Mouse (Mus musculus) forebrain, embryonic 12.5 days (tissue): ENCODE results near the gene Osbpl6. TPM values are rescaled to one million over a fixed set of nuclear protein-coding genes. Genes with fewer than 3 reads are reported as not detected.
A peak's percentile ranks its signal among the peaks of the same experiment; 100 is the strongest.

Source experiments
- ATAC-seq: fragments of 200-750 bp; cut with Nextera tagmentation; 2 replicates; pipeline ENCODE4 v1.8.0; 2017; ENCODE audit warnings: moderate TSS enrichment; ENCODE audit not compliant: low FRiP score
- H3K27ac ChIP-seq: fragments of 300-500 bp; sonication (generic); 2 replicates; pipeline ENCODE4 v1.5.1; 2016; ENCODE audit warnings: mild to moderate bottlenecking
- H3K27me3 ChIP-seq: fragments of 300-500 bp; sonication (generic); 2 replicates; pipeline ENCODE4 v1.6.1; 2016; ENCODE audit warnings: mild to moderate bottlenecking
- H3K36me3 ChIP-seq: fragments of 300-500 bp; sonication (generic); replicated peaks from 2 replicates; pipeline ENCODE4 v1.6.1; 2016; ENCODE audit warnings: mild to moderate bottlenecking
- H3K4me1 ChIP-seq: fragments of 300-500 bp; sonication (generic); 2 replicates; pipeline ENCODE4 v1.6.1; 2016
- H3K4me2 ChIP-seq: fragments of 300-500 bp; sonication (generic); 2 replicates; pipeline ENCODE4 v1.6.1; 2016; ENCODE audit warnings: mild to moderate bottlenecking, moderate library complexity
- H3K4me3 ChIP-seq: fragments of 300-500 bp; sonication (generic); replicated peaks from 2 replicates; pipeline ENCODE4 v1.5.1; 2016; ENCODE audit warnings: mild to moderate bottlenecking
- H3K9ac ChIP-seq: fragments of 300-500 bp; sonication (generic); 2 replicates; pipeline ENCODE4 v1.6.1; 2016; ENCODE audit warnings: mild to moderate bottlenecking
- H3K9me3 ChIP-seq: fragments of 300-500 bp; sonication (generic); 2 replicates; pipeline ENCODE4 v1.6.1; 2016
- WGBS: fragments of 180-500 bp; shearing (Covaris S2); methylation state at CpG from one replicate; pipeline ENCODE4 v1.1.7; 2016; 5-methylcytosine and 5-hydroxymethylcytosine counted together
- polyA plus RNA-seq: library from polyadenylated mRNA; unstranded; fragments of >200 nt; fragmentation: Nextera tagmentation; extraction: Ambion mirVana; gene quantifications from 2 replicates; pipeline ENCODE4 v1.2.1, GENCODE M21; 2016

The Osbpl6 gene
- polyA plus RNA-seq, 1 experiment from 2014 or later, result 17.0 TPM

GRCm38 (mm10) chr2:76429855-76430254 lies 23.5 kb downstream of the Osbpl6 start:
- 82% methylated on average over 5 of the region's 5 CpGs for WGBS
- H3K4me1 ChIP-seq, result no peaks in the 10 kb centered on the region

GRCm38 (mm10) chr2:76430539-76430938 lies 24.2 kb downstream of the Osbpl6 start:
- Histone ChIP-seq H3K4me2 (no peak overlapping the region), H3K4me3 (no peak overlapping the region), H3K4me1 (no peaks in the 10 kb centered on the region), H3K27me3 (no peaks in the 10 kb centered on the region), H3K27ac (no peak overlapping the region), H3K9ac (no peak overlapping the region), H3K36me3 (no peaks in the 10 kb centered on the region), H3K9me3 (no peaks in the 10 kb centered on the region)
- WGBS, result 84% methylated on average over 3 of the region's 3 CpGs
- ATAC-seq, result no peak

More at GRCm38 (mm10) chr2:76429855-76430254, 23.5 kb downstream of the Osbpl6 start:
- Histone ChIP-seq H3K9me3 (no peaks in the 10 kb centered on the region), H3K4me3 (no peak overlapping the region), H3K36me3 (no peaks in the 10 kb centered on the region), H3K4me2 (no peak overlapping the region), H3K27me3 (no peaks in the 10 kb centered on the region), H3K27ac (no peak overlapping the region), H3K9ac (no peak overlapping the region)
- ATAC-seq, result no peak

GRCm38 (mm10) chr2:76434224-76434623 lies 27.9 kb downstream of the Osbpl6 start:
- H3K9ac ChIP-seq, result no peak overlapping the region
- H3K4me2 ChIP-seq, result no peak overlapping the region
- H3K36me3 ChIP-seq, result no peaks in the 10 kb centered on the region
- H3K27me3 ChIP-seq, result no peaks in the 10 kb centered on the region
- H3K27ac ChIP-seq, result no peak overlapping the region
- H3K4me1 ChIP-seq, result 0 out of 2 replicates have a peak, but pooled peaks cover 2% of the 10 kb centered on the region
- no peak for ATAC-seq
- WGBS, result 86% methylated on average over 7 of the region's 7 CpGs
- H3K4me3 ChIP-seq, result no peak overlapping the region
- no peaks in the 10 kb centered on the region for H3K9me3 ChIP-seq

- WGBS, result 91% methylated on average over 7 of the region's 7 CpGs
- no peak for ATAC-seq
- H3K36me3 ChIP-seq, result no peaks in the 10 kb centered on the region
- H3K27me3 ChIP-seq, result no peaks in the 10 kb centered on the region
- H3K4me2 ChIP-seq, result no peak overlapping the region
- no peak overlapping the region for H3K9ac ChIP-seq
- no peak overlapping the region for H3K27ac ChIP-seq
- no peak overlapping the region for H3K4me3 ChIP-seq
- H3K9me3 ChIP-seq, result no peaks in the 10 kb centered on the region
- 0 out of 2 replicates have a peak, but pooled peaks cover 7% of the 10 kb centered on the region for H3K4me1 ChIP-seq
Measured at GRCm38 (mm10) chr2:76435667-76436239, 29.4 kb downstream of the Osbpl6 start.

- Histone ChIP-seq H3K27me3 (no peaks in the 10 kb centered on the region), H3K9me3 (no peaks in the 10 kb centered on the region), H3K9ac (no peak overlapping the region), H3K4me1 (peaks cover 14% of the 10 kb centered on the region; the same call in 1 of the 2 replicates), H3K27ac (no peak overlapping the region), H3K4me2 (no peak overlapping the region), H3K36me3 (no peaks in the 10 kb centered on the region), H3K4me3 (no peak overlapping the region)
- ATAC-seq, result no peak
- 73% methylated on average over 2 of the region's 2 CpGs for WGBS
Measured at GRCm38 (mm10) chr2:76437372-76437771, 31.1 kb downstream of the Osbpl6 start.

- no peaks in the 10 kb centered on the region for H3K36me3 ChIP-seq
- H3K4me3 ChIP-seq, result no peak overlapping the region
- H3K9me3 ChIP-seq, result no peaks in the 10 kb centered on the region
- 48% methylated on average over 2 of the region's 2 CpGs for WGBS
- no peak overlapping the region for H3K4me2 ChIP-seq
- no peak overlapping the region for H3K9ac ChIP-seq
- no peaks in the 10 kb centered on the region for H3K27me3 ChIP-seq
- H3K27ac ChIP-seq, result no peak overlapping the region
- ATAC-seq, result no peak
- peaks cover 14% of the 10 kb centered on the region; the same call in 1 of the 2 replicates for H3K4me1 ChIP-seq
Measured at GRCm38 (mm10) chr2:76439540-76439939, 33.2 kb downstream of the Osbpl6 start.

- WGBS, result 56% methylated on average over 3 of the region's 3 CpGs
- H3K9ac ChIP-seq, result no peak overlapping the region
- no peak overlapping the region for H3K27ac ChIP-seq
- no peaks in the 10 kb centered on the region for H3K27me3 ChIP-seq
- no peaks in the 10 kb centered on the region for H3K36me3 ChIP-seq
- no peak overlapping the region for H3K4me3 ChIP-seq
- H3K9me3 ChIP-seq, result no peaks in the 10 kb centered on the region
- no peak overlapping the region for H3K4me2 ChIP-seq
- peaks cover 14% of the 10 kb centered on the region; the same call in 1 of the 2 replicates for H3K4me1 ChIP-seq
- peak; percentile 75 for ATAC-seq
Measured at GRCm38 (mm10) chr2:76442086-76442485, 35.8 kb downstream of the Osbpl6 start.

- no peaks in the 10 kb centered on the region for H3K36me3 ChIP-seq
- H3K27me3 ChIP-seq, result no peaks in the 10 kb centered on the region
- no peak for ATAC-seq
- no peaks in the 10 kb centered on the region for H3K4me1 ChIP-seq
- H3K9ac ChIP-seq, result no peak overlapping the region
- H3K4me3 ChIP-seq, result no peak overlapping the region
- H3K9me3 ChIP-seq, result no peaks in the 10 kb centered on the region
- 81% methylated on average over 6 of the region's 6 CpGs for WGBS
- no peak overlapping the region for H3K27ac ChIP-seq
- no peak overlapping the region for H3K4me2 ChIP-seq
Measured at GRCm38 (mm10) chr2:76449836-76450355, 43.6 kb downstream of the Osbpl6 start.

GRCm38 (mm10) chr2:76466723-76467122 lies 60.4 kb downstream of the Osbpl6 start:
- Histone ChIP-seq H3K27ac (no peak overlapping the region), H3K4me2 (no peak overlapping the region), H3K9ac (no peak overlapping the region), H3K36me3 (no peaks in the 10 kb centered on the region), H3K4me1 (no peaks in the 10 kb centered on the region), H3K27me3 (no peaks in the 10 kb centered on the region), H3K4me3 (no peak overlapping the region), H3K9me3 (no peaks in the 10 kb centered on the region)
- WGBS, result 96% methylated on average over 5 of the region's 5 CpGs
- ATAC-seq, result no peak

- no peaks in the 10 kb centered on the region for H3K9me3 ChIP-seq
- ATAC-seq, result no peak
- no peak overlapping the region for H3K27ac ChIP-seq
- no peaks in the 10 kb centered on the region for H3K4me1 ChIP-seq
- no peaks in the 10 kb centered on the region for H3K27me3 ChIP-seq
- no peaks in the 10 kb centered on the region for H3K36me3 ChIP-seq
- H3K4me2 ChIP-seq, result no peak overlapping the region
- 84% methylated on average over 8 of the region's 8 CpGs for WGBS
- H3K9ac ChIP-seq, result no peak overlapping the region
- no peak overlapping the region for H3K4me3 ChIP-seq
Measured at GRCm38 (mm10) chr2:76468204-76468603, 61.9 kb downstream of the Osbpl6 start.

GRCm38 (mm10) chr2:76469091-76469750 lies 62.9 kb downstream of the Osbpl6 start:
- H3K9ac ChIP-seq, result no peak overlapping the region
- no peaks in the 10 kb centered on the region for H3K9me3 ChIP-seq
- WGBS, result 92% methylated on average over 6 of the region's 6 CpGs
- no peak overlapping the region for H3K27ac ChIP-seq
- no peak overlapping the region for H3K4me2 ChIP-seq
- H3K36me3 ChIP-seq, result no peaks in the 10 kb centered on the region
- ATAC-seq, result no peak
- H3K4me1 ChIP-seq, result no peaks in the 10 kb centered on the region
- H3K27me3 ChIP-seq, result no peaks in the 10 kb centered on the region
- no peak overlapping the region for H3K4me3 ChIP-seq

GRCm38 (mm10) chr2:76469751-76470099 lies 63.4 kb downstream of the Osbpl6 start:
- Histone ChIP-seq H3K27me3 (no peaks in the 10 kb centered on the region), H3K4me2 (no peak overlapping the region), H3K4me3 (no peak overlapping the region), H3K9ac (no peak overlapping the region), H3K9me3 (no peaks in the 10 kb centered on the region), H3K4me1 (no peaks in the 10 kb centered on the region), H3K36me3 (no peaks in the 10 kb centered on the region), H3K27ac (no peak overlapping the region)
- 70% methylated on average over 8 of the region's 8 CpGs for WGBS
- no peak for ATAC-seq

- Histone ChIP-seq H3K4me1 (no peaks in the 10 kb centered on the region), H3K9ac (no peak overlapping the region), H3K36me3 (no peaks in the 10 kb centered on the region), H3K4me3 (no peak overlapping the region), H3K4me2 (no peak overlapping the region), H3K27me3 (no peaks in the 10 kb centered on the region), H3K9me3 (no peaks in the 10 kb centered on the region), H3K27ac (no peak overlapping the region)
- 86% methylated on average over 9 of the region's 9 CpGs for WGBS
- no peak for ATAC-seq
Measured at GRCm38 (mm10) chr2:76470391-76470790, 64.1 kb downstream of the Osbpl6 start.
